Mouse (Mus musculus) lung, postnatal 25 days (tissue): ENCODE results near the gene Ltbp1.

ENCODE experiments used
- DNase-seq: peaks from one replicate; pipeline ENCODE4 v3.0.0; 2022; ENCODE audit warnings: low spot score

The Ltbp1 gene

GRCm38 (mm10) chr17:75172685-75173205, 167.4 kb downstream of the Ltbp1 start:
- DNase-seq, result no peak

- no peak for DNase-seq
Observed at GRCm38 (mm10) chr17:75174501-75174900, 169.1 kb downstream of the Ltbp1 start.

DNA sequence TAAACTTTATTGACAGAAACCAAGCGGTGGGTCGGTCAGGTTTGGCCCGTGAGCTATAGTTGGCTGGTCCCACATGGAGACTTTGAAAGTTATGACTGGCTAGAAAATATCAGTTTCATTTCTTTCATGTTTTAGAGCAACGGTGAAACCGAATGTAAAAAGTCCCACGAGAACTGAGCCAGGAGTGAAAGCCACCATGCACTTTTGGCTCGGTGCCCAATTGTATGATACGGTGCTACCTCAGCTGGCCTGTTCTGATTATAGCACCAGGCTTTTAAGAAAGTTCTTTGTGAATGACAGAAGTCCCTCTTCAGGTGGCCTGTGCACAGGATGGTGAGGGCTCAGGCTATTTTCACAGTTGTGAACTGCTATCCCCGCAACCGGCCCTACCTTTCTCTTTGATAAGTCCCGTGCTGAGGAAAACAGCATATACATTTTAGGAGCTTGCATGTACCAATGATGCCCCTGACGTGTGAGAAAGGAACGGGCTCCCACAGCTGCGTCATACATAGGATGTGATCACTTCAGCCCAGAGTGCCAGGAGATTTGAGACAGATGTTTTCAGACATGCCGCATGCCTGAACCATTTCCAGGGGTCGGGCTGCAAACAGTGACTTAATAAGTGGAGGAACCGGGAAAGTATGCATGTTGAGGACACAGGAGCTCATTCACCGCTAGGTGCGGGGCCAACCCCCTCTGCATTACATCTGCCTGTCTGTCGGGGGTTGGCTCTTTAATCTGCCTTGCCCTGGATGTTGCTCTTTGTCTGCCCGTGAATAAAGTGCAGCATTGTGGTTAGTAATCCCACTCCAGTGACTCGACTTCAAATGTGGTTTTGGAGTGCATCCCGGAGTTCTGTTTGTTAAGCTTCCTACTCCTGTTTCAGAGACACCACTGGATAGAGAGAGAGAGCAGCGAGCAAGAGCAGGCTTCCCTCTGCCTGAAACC, 172.8 kb downstream of the Ltbp1 start:
- peak; percentile 50 for DNase-seq

GRCm38 (mm10) chr17:75179001-75179400, 173.6 kb downstream of the Ltbp1 start:
- no peak for DNase-seq

GRCm38 (mm10) chr17:75180301-75180700, 174.9 kb downstream of the Ltbp1 start:
- no peak for DNase-seq

GRCm38 (mm10) chr17:75180956-75181588, 175.7 kb downstream of the Ltbp1 start:
- DNase-seq, result peak; percentile 30

GRCm38 (mm10) chr17:75182319-75183001, 177.1 kb downstream of the Ltbp1 start:
- no peak for DNase-seq

DNA sequence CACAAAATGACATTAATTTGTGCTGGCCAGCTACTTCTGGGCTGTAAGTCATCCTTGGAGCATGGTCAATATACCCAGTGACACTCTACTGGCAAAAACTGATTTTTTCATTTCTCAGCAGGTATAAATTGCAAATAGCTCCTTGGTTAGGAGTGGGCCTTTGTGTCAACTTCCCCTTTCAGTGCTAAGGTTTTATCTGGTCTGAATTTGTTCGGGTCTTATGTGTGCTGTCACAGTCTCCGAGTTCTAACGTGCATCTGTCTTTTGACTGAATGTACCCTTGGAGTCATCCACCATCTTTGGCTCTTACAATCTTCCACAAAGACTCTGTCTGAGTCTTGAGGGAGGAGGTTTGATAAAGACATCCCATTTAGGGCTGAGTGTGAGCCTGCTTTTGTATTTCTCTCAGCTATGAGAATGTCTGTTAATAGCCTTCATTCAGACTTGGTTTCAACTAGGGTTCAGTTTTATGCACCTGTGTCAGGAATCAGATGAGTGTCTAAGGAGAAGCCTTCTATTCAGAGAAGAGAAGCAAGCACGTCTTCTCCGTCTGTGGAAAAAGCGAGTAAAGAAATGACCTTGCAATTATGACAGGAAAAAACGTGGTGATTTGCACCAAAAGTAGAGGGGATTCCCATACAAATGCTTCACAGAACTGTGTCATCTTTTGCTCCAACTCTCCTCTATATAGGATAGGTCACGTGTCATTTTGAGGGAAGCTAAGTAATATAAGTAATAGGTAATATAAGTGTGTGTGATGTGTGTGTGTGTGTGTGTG, 181.6 kb downstream of the Ltbp1 start:
- no peak for DNase-seq

DNA sequence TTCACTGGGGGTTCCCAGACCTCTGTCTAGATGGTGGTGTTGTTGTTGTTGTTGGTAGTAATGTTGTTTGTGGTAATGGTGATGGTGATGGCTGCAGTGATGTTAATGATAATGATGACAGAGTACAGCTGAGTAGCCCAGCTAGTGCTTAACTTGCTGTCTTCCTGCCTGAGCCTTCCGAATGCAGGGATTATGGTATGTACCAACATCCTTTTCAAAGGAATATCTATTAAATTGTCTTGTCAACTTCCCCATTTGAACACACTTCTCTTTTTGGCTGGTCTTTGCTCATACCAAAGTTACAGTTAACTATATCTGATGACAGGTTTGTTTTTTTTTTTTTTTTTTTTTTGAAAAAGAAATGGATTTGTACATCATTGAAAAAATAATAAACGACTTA, 191.6 kb downstream of the Ltbp1 start:
- DNase-seq, result no peak

DNA sequence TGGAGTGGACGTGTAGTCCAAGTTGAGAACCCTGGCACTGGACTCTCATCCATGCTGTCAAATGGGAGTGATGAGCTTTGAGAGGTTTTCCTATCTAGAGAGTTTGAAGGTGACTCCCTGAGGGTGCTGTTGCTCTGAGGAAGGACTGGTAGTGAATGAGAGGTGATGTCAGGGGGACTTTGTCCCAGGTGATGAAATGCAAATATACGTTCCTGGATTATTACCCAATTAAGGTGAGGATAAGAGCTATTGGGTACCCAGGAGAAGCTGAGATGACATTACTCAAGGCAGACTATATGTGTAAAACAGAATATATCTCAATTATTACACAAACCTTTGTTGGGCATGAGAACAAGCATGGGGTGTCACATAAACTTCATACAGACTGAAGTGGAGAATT, 193.4 kb downstream of the Ltbp1 start:
- DNase-seq, result no peak

DNA sequence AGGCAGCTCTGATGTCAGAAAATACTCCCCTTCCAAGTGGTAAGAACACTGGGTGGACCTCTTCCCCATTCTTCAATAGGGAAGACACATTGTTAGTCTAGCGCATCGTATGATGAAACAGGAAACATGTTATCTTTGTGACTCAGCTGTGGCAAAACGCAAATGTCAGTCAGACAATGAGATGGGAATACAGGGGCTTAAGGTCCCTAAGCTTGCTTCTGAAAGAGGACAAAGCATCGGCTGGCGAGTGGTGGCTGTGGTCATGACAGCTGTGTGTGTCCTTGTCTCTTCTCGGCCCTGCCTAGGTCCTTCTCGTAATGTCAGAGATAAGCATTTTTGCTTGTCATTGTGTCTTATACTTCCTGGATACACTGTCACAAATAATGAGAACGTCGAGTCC, 194.3 kb downstream of the Ltbp1 start:
- DNase-seq, result peak; percentile 33

GRCm38 (mm10) chr17:75202314-75202713, 196.9 kb downstream of the Ltbp1 start:
- no peak for DNase-seq

- DNase-seq, result peak; percentile 17
Observed at GRCm38 (mm10) chr17:75204065-75204464, 198.7 kb downstream of the Ltbp1 start.

GRCm38 (mm10) chr17:75206281-75206680, 200.9 kb downstream of the Ltbp1 start:
- DNase-seq, result no peak

DNA sequence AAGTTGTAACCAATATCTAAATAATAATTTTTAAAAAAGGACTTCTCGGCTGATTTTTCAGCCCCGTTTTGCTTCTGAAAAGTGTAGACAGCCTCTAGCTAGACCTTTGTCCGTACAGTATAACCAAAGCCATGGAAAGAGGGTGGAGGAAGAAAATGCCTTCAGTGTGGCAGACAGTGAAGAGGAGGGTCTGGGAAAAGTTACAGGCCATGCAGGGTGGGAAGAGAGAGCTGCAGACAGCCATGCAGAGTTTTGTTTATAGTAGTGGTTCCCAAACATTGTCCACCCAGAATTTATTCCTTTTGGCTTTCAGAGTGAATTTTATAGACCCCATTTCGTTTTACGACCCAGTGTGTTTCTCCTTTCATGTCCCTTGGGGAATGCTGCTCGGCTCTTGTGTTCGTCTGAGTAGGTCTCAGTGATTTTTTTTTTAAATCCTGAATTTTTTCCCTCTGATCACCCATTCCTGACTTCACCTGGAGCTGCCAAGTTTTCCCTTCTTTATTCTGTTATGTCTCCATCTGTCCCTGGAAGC, 202.9 kb downstream of the Ltbp1 start:
- no peak for DNase-seq

GRCm38 (mm10) chr17:75210526-75210925, 205.2 kb downstream of the Ltbp1 start:
- no peak for DNase-seq

DNA sequence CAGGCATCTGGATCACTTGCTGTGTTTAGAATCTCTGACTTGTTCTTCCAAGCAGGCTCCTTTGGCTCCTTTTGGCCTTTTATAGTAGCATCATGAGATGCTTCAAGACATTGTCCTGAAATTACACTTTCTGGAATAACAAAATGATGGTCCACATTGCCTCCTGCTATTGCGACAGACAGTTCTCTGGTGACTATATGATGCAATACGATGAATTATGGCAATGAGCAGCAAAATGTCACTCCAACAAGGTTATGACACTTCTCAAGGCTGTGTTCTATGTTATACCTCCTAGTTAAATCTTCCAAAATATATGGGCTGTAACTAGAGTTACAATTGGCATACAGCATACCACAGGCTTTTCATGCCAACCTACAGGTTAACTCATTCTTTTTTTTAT, 211.0 kb downstream of the Ltbp1 start:
- no peak for DNase-seq

DNA sequence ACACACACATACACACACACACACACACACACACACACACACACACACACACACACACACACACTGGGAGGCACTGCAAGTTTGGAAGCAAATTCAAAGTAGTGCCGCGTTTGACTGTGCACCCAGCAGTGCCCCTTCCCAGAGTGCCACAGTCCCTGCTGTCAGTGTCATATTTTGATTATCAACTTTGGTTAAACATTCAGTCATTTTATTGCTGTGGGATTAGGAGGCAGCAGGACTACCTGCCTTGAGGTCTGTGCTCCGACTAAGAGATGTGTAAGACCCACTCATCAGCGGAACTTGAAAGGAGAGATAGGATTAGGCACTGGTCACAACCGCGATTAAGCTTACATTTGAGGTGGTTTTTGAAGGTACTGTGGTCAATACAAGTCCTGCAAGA, 213.3 kb downstream of the Ltbp1 start:
- no peak for DNase-seq

DNA sequence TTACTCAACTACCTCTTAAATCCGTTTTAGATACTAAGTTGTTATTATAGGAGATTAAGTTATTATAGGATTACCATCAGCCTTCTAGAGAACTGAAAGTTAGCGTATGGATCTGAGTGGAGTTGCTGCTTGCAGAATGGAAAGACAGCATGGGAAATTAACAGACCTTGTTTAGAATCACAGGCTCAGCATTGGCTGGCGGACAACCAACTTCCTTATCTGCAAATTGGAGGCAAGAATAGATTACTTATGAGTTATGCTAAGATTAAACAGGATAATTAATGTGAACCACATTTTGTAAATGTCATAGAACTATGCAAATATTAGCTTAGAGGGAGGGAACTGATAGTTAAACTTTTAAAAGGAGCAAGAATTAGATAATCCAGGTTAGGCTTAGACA, 223.0 kb downstream of the Ltbp1 start:
- no peak for DNase-seq

- DNase-seq, result no peak
Observed at GRCm38 (mm10) chr17:75233206-75233605, 227.8 kb downstream of the Ltbp1 start.

- DNase-seq, result no peak
Observed at GRCm38 (mm10) chr17:75233923-75234322, 228.6 kb downstream of the Ltbp1 start.
